Mouse (Mus musculus): Measurements from ENCODE around the gene 4930469K13Rik.

DNA sequence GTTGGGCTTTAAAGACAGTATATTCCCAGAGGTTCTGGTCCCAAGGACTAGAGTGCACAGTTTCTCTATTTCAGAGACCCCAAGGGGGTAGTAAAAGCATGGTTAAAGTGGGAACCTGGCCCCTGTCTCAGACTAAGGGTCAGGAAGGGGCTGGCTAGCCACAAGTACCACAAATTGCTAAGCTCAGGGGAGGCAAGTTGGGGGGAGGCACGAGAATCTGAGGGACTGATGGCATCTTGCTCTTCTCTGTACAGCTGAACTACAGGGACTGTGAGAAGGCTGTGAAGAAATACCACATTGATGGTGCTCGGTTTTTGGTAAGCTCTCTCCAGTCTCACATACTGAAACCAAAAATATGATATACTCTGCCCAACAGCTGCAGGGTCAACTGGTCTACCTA lies 47.7 kb downstream of the 4930469K13Rik start:
- TF ChIP-seq CTCF (IDR thresholded peaks at IDR 0.05; ENCODE audit: insufficient read depth, low read depth, low read length) (no peak), POLR2A (IDR thresholded peaks at IDR 0.05; ENCODE audit: insufficient read depth, low read depth, low read length) (no peak)

Data from olfactory bulb, adult 2 months (tissue).